Mouse (Mus musculus): Measurements from ENCODE around the gene Myo3b.

DNA sequence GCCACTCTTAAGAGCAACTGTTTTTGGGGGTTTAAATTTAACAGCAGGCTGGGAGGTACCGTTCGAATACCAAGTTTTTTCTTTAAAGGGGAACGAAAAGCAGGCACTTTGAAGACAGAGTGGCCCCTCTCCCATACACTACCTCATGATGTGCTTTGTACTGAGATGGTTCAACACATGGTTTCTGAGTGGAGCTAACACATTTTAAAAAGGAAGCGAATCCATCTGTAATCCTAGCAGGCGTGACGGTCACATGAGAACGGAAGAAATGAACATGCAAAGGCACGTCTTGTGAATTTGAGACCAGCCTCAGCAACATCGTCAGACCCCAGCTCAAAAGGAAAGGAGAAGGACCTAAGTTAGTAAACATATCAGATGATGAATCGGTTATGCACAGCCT, 87.4 kb downstream of the Myo3b start:
- TF ChIP-seq GATA1 (IDR thresholded peaks at IDR 0.05; ENCODE audit: borderline replicate concordance, low read length) = no peak
- no peak for TF ChIP-seq FLI1 (IDR thresholded peaks at IDR 0.05; ENCODE audit: low read length)

Measured in megakaryocyte, embryonic 14.5 days (primary cell).